Mouse (Mus musculus) lung, embryonic 15.5 days (tissue): ENCODE data around the gene Pde7b. TPM values are rescaled to one million over a fixed set of nuclear protein-coding genes. Genes with fewer than 3 reads are reported as not detected.

Experiments used
- ATAC-seq: fragments of 200-750 bp; cut with Nextera tagmentation; 2 replicates; pipeline ENCODE4 v1.8.0; 2017; ENCODE audit warnings: moderate number of reproducible peaks, borderline replicate concordance; ENCODE audit not compliant: low FRiP score, low TSS enrichment; ENCODE audit errors: extremely low read depth
- H3K27ac ChIP-seq: fragments of 300-500 bp; sonication (generic); 2 replicates; pipeline ENCODE4 v1.5.1; 2015; ENCODE audit warnings: moderate library complexity, mild to moderate bottlenecking, inconsistent platforms
- H3K27me3 ChIP-seq: fragments of 300-500 bp; sonication (generic); 2 replicates; pipeline ENCODE4 v1.6.1; 2015; ENCODE audit warnings: inconsistent platforms
- H3K36me3 ChIP-seq: fragments of 300-500 bp; sonication (generic); 2 replicates; pipeline ENCODE4 v1.6.1; 2015; ENCODE audit warnings: inconsistent platforms
- H3K4me1 ChIP-seq: fragments of 300-500 bp; sonication (generic); 2 replicates; pipeline ENCODE4 v1.6.1; 2015; ENCODE audit warnings: inconsistent platforms
- H3K4me2 ChIP-seq: fragments of 300-500 bp; sonication (generic); 2 replicates; pipeline ENCODE4 v1.6.1; 2015; ENCODE audit warnings: inconsistent platforms, mild to moderate bottlenecking, moderate library complexity
- H3K4me3 ChIP-seq: fragments of 300-500 bp; sonication (generic); 2 replicates; pipeline ENCODE4 v1.5.1; 2015; ENCODE audit warnings: mild to moderate bottlenecking, inconsistent platforms
- H3K9ac ChIP-seq: fragments of 300-500 bp; sonication (generic); 2 replicates; pipeline ENCODE4 v1.6.1; 2015; ENCODE audit warnings: inconsistent platforms
- H3K9me3 ChIP-seq: fragments of 300-500 bp; sonication (generic); 2 replicates; pipeline ENCODE4 v1.6.1; 2016; ENCODE audit warnings: inconsistent platforms
- WGBS: fragments of 180-500 bp; shearing (Covaris S2); methylation state at CpG from one replicate; pipeline ENCODE4 v1.1.7; 2015; 5-methylcytosine and 5-hydroxymethylcytosine counted together
- polyA plus RNA-seq: library from polyadenylated mRNA; unstranded; fragments of >200 nt; fragmentation: Nextera tagmentation; extraction: Ambion mirVana; gene quantifications from 2 replicates; pipeline ENCODE4 v1.2.1, GENCODE M21; 2015

Gene Pde7b
- polyA plus RNA-seq, 1 experiment from 2014 or later: 3.1 TPM

DNA sequence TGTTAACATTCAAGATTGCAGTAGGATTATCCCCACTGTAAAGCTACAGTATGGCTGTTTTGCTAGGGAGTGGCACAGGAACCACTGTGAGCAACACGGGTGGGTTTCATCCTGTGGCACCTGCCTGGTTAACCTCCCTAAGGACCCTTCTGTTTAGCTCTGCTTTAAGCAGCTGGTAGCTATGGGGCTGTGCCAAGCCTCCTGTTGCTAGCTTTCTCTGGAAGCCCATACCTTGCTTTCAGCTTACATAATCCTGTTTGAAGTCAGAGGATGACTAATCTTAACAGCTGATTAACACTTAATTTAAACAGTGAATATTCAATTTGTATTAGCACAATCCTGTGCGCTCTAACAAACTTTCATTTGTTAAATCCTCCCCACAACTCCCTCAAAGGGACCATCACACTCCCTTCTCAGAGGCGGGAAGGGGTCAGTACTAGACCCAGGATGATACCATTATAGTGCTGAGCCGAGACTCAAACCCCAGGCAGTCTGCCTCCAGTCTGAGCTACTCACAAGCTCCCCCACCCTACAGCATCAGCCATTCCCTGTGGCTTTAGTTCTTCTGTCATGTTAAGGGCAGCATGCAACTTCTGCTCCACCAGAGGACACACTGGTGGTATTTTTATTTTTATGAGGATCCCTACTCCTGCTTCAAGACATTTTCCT lies 362.3 kb downstream of the Pde7b start:
- 55% methylated on average over 4 of the region's 4 CpGs for WGBS
- Histone ChIP-seq H3K9me3 (no peaks in the 10 kb centered on the region), H3K27me3 (no peaks in the 10 kb centered on the region), H3K9ac (no peak overlapping the region), H3K4me1 (no peaks in the 10 kb centered on the region), H3K36me3 (0 out of 2 replicates have a peak, but pooled peaks cover 8% of the 10 kb centered on the region), H3K4me2 (no peak overlapping the region), H3K4me3 (no peak overlapping the region), H3K27ac (no peak overlapping the region)
- no peak for ATAC-seq

DNA sequence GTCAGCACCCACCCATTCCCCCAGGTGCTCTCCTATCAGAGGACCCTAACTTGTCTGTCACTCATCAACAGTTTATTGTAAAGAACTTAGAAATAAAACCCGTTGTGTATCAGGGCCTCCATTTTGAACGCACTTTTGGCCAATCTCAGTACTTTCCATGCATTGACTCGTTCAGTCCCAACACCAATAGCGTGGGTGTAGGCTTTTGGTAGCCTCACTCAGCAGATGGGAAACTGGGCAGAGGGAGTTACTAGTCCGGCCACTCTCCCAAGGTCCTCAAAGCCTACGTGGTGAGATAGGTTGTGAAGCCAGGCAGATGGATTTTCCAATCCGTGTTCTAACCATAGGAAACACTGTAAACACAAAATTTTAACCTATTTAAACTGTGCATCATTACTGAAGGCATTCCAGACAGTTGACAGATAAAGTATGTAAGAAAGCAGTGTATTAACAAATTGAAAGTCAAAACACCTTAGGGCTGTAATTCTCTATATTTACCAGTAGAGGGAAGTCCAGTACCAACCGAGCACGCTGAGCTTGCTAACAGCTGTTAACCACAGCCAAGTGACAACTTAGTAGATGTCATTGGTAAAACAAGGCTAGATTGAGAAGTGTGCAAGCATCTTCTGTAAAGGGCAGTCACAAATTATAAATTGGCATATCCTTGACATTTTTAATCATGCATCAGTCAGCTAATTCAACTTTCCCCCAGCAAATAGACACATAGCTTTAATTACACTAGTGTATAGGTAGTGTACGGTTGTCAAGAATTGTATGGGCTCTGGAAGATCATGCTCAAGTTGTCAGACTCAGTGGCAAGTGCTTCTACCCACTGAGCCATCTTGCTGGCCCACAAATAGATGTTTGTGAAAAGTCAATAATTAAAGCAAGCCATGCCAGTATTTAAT lies 363.1 kb downstream of the Pde7b start:
- no peak overlapping the region for H3K9ac ChIP-seq
- H3K36me3 ChIP-seq: 0 out of 2 replicates have a peak, but pooled peaks cover 8% of the 10 kb centered on the region
- no peaks in the 10 kb centered on the region for H3K9me3 ChIP-seq
- ATAC-seq: no peak
- H3K4me3 ChIP-seq: no peak overlapping the region
- H3K27me3 ChIP-seq: no peaks in the 10 kb centered on the region
- H3K27ac ChIP-seq: no peak overlapping the region
- WGBS: 60% methylated on average over 10 of the region's 10 CpGs
- no peak overlapping the region for H3K4me2 ChIP-seq
- no peaks in the 10 kb centered on the region for H3K4me1 ChIP-seq

DNA sequence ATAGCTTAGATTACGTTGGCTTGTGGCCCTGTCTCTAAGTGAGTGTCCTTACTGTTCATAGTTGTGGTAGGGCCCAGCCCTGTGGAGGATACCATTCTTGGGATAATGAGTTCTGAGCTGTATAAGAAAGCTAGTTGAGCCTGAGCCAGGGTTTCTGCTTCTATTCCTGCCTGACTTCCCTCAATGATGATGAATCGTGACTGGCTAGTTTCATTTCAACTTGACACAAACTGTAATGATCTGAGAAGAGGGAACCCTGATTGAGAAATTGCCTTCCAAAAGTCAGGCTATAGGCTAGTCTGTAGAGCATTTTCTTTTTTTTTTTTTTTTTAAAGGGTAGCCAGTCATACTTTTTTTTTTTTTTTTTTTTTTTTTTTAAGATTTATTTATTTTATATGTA lies 376.0 kb downstream of the Pde7b start:
- Histone ChIP-seq H3K4me1 (peaks cover 9% of the 10 kb centered on the region; the same call in 1 of the 2 replicates), H3K4me2 (peak overlapping the region; percentile 75; the same call in 1 of the 2 replicates)

More for the DNA sequence above, 376.0 kb downstream of the Pde7b start:
- H3K27me3 ChIP-seq: no peaks in the 10 kb centered on the region
- H3K9me3 ChIP-seq: no peaks in the 10 kb centered on the region
- H3K27ac ChIP-seq: no peak overlapping the region
- H3K9ac ChIP-seq: no peak overlapping the region
- no peak for ATAC-seq
- H3K36me3 ChIP-seq: peaks cover 21% of the 10 kb centered on the region
- WGBS: 90% methylated on average over 2 of the region's 2 CpGs
- no peak overlapping the region for H3K4me3 ChIP-seq

Other genes with a start within 250 kb of the Pde7b start
- gene Ahi1, start 227.5 kb upstream of the Pde7b start, polyA plus RNA-seq: 5.4 and 5.7 TPM in 2 replicates